ENCODE assay signal across 9 mouse cellular contexts in genomic region chr16:37617695-37618094, GRCm38 (mm10). TPM values are rescaled to one million over a fixed set of nuclear protein-coding genes. Genes with fewer than 3 reads are reported as not detected.
DNase-seq lines count a peak whose midpoint lies in the region; ATAC-seq and TF ChIP-seq lines count a peak whose summit lies in the region.
"Had no signal": no experiment of that assay in that cellular context is flagged by ENCODE, and none has a peak within 500 bp of the region (broad histone marks: within the 10 kb centered on the region; RNA-seq: fewer than 3 reads in every experiment).

No protein-coding gene starts in this region.

- peak; percentile 88 for DNase-seq in heart, adult 11 months
- no peak for DNase-seq in heart, postnatal 36 days
- DNase-seq in embryo, embryonic 10.5 days (ENCODE audit: low spot score): peak; percentile 25
- DNase-seq in hindbrain, postnatal 0 days (ENCODE audit: low spot score): peak; percentile 40
- no peak for DNase-seq in adrenal gland, postnatal 25 days
- DNase-seq in spleen, postnatal 36 days (ENCODE audit: low spot score in 2 of 2): no peak
- DNase-seq in Muller cell, postnatal 12 days (ENCODE audit: inconsistent ontology term): no peak

- WGBS in hindbrain, postnatal 0 days: 18% methylated on average over 3 of the region's 3 CpGs
- WGBS in midbrain, embryonic 15.5 days: 30% methylated on average over 3 of the region's 3 CpGs

- no peak for TF ChIP-seq CTCF in hindbrain, postnatal 0 days (IDR thresholded peaks at IDR 0.05; ENCODE audit: low read depth)

- H3K27ac ChIP-seq in hindbrain, postnatal 0 days: peak overlapping the region; percentile 51; the same call in 1 of the 2 replicates
- H3K27ac ChIP-seq in midbrain, embryonic 15.5 days: peak overlapping the region; percentile 53; the same call in 1 of the 2 replicates
- H3K27ac ChIP-seq: liver, embryonic 15.5 days had no signal

- no peaks in the 10 kb centered on the region for H3K36me3 ChIP-seq in hindbrain, postnatal 0 days (ENCODE audit: insufficient read depth, low read length)
- no peaks in the 10 kb centered on the region for H3K36me3 ChIP-seq in midbrain, embryonic 15.5 days (replicated peaks)

- H3K4me1 ChIP-seq in hindbrain, postnatal 0 days (ENCODE audit: insufficient read depth, low read length): peaks cover 7% of the 10 kb centered on the region
- H3K4me1 ChIP-seq in midbrain, embryonic 15.5 days: peaks cover 9% of the 10 kb centered on the region; the same call in 1 of the 2 replicates
- H3K4me1 ChIP-seq: liver, embryonic 15.5 days had no signal

- ATAC-seq in hindbrain, postnatal 0 days: no peak
- no peak for ATAC-seq in midbrain, embryonic 15.5 days (replicated peaks)

- no peaks in the 10 kb centered on the region for H3K27me3 ChIP-seq in hindbrain, postnatal 0 days (ENCODE audit: insufficient read depth, low read length)
- H3K27me3 ChIP-seq in midbrain, embryonic 15.5 days (replicated peaks): no peaks in the 10 kb centered on the region
- H3K27me3 ChIP-seq: liver, embryonic 15.5 days had no signal

- no peak overlapping the region for H3K4me2 ChIP-seq in hindbrain, postnatal 0 days (ENCODE audit: low read depth, low read length)
- H3K4me2 ChIP-seq in midbrain, embryonic 15.5 days: no peak overlapping the region
- H3K4me2 ChIP-seq: liver, embryonic 15.5 days had no signal

- no peak overlapping the region for H3K9ac ChIP-seq in hindbrain, postnatal 0 days (replicated peaks; ENCODE audit: low read length)
- H3K9ac ChIP-seq in midbrain, embryonic 15.5 days: no peak overlapping the region
- H3K9ac ChIP-seq: liver, embryonic 15.5 days had no signal

- intact Hi-C loops in heart, postnatal 36 days (cut with DNase I): no loop called here

- H3K9me3 ChIP-seq in hindbrain, postnatal 0 days (ENCODE audit: low read length): no peaks in the 10 kb centered on the region
- no peaks in the 10 kb centered on the region for H3K9me3 ChIP-seq in midbrain, embryonic 15.5 days
- H3K9me3 ChIP-seq: liver, embryonic 15.5 days had no signal

- H3K4me3 ChIP-seq in hindbrain, postnatal 0 days (ENCODE audit: low read length): no peak overlapping the region
- H3K4me3 ChIP-seq in midbrain, embryonic 15.5 days: no peak overlapping the region
- H3K4me3 ChIP-seq: liver, embryonic 15.5 days had no signal

RNA-seq across cellular contexts. Expression of gene Ndufb4, which starts 36.6 kb away (rescaled TPM):
- total RNA-seq in heart, postnatal 36 days (2021): 100 to 1,000 TPM; 164 to 183 TPM
- total RNA-seq in hindbrain, postnatal 0 days (2014; rRNA removed): 23.0 and 31.3 TPM in 2 replicates
- 99.2 and 100 TPM in 2 replicates for polyA plus RNA-seq in hindbrain, postnatal 0 days (2015; fragmentation: Nextera tagmentation; extraction: Ambion mirVana)
- polyA plus RNA-seq in midbrain, embryonic 15.5 days (2015; fragmentation: Nextera tagmentation; extraction: Ambion mirVana): 46.3 and 49.9 TPM in 2 replicates
- total RNA-seq in adrenal gland, postnatal 25 days (2021): 96.7 and 145 TPM in 2 replicates

RNA-seq across cellular contexts. Expression of gene Hgd, which starts 37.7 kb away (rescaled TPM):
- under 1 TPM in 1 of 2 experiments, not detected in 1; 0.27 TPM for total RNA-seq in heart, postnatal 36 days (2021)
- total RNA-seq in hindbrain, postnatal 0 days (2014; rRNA removed): 7.3 TPM in 1 of 2 replicates, not detected in the other
- 0.11 and 0.26 TPM in 2 replicates for polyA plus RNA-seq in hindbrain, postnatal 0 days (2015; fragmentation: Nextera tagmentation; extraction: Ambion mirVana)
- polyA plus RNA-seq in midbrain, embryonic 15.5 days (2015; fragmentation: Nextera tagmentation; extraction: Ambion mirVana): 0.14 and 0.37 TPM in 2 replicates
- total RNA-seq in adrenal gland, postnatal 25 days (2021): 7.7 TPM in 1 of 2 replicates, not detected in the other

Comparison
In these comparisons a context has a peak if more than half of its experiments do, and no peak if none do; other contexts are left out.
1. DNase-seq: peak in heart, adult 11 months (single experiment), embryo, embryonic 10.5 days (single experiment) and hindbrain, postnatal 0 days (single experiment); none in heart, postnatal 36 days (0 of 2), adrenal gland, postnatal 25 days (single experiment), spleen, postnatal 36 days (0 of 2) and Muller cell, postnatal 12 days (single experiment).